Mouse (Mus musculus) kidney, adult 2 months (tissue): ENCODE data around the gene Ang5.
"Not testable (repeated sequence)": the region's sequence is repeated elsewhere in the genome, so short reads cannot be mapped to it uniquely, and the experiment has no call there.

ENCODE experiments used
- CTCF ChIP-seq: fragments of 200-500 bp; conservative IDR thresholded peaks from 2 replicates; pipeline ENCODE4 v1.5.1; 2011; ENCODE audit warnings: low read depth, mild to moderate bottlenecking, control low read depth, low read length, moderate library complexity, mixed read lengths; ENCODE audit not compliant: insufficient read depth, insufficient read length
- POLR2A ChIP-seq: fragments of 200-500 bp; IDR thresholded peaks from one replicate; pipeline ENCODE4 v1.6.1; 2011; ENCODE audit warnings: low read depth, low read length, control low read depth

DNA sequence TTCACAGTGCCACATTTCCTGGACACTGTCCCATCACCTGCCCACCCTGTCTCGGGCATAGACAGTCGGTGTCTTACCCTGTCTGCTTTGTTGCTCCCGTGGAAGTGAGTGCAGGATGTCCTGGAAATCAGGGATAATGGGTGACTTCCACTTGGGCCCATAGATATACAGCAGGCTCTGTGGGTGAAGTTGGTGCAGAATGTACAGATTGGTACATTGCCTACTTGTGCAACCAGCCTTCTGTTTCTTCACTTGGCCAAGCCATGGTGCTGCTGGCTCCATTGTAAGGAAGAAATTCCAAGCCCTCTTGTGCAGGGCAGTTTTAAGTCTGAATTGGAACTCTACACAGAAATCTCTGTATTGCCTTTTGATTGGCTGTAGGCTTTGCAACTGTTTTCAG is 33.4 kb upstream of the Ang5 start, which contains the start of gene Ear10:
- not testable (repeated sequence) for TF ChIP-seq CTCF, POLR2A
